Mouse (Mus musculus): ENCODE results near the gene Fas.

DNA sequence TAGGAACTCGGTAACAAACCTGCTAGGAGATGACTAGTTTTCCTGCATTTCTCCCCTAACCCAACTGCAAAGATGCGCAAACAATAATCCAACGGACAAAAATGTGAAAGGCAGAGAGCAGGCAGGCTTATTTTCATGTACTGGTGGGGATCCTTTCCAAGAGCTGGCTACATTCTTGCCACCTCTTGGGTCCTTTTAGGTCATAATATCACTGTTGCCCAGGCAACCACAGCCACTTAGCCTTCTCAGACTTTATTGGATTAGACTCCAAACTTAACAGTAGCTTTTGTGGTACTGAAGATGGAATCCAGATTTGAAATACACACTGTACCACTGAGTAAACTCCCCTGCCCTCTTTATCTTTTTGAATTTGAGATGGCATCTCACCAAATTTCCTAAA lies 12.4 kb upstream of the Fas start:
- no peak for TF ChIP-seq EP300 (IDR thresholded peaks at IDR 0.05; ENCODE audit: low read depth)
- no peak for TF ChIP-seq CTCF (IDR thresholded peaks at IDR 0.05; ENCODE audit: low read depth)

All from heart, postnatal 0 days (tissue).